Mouse (Mus musculus): ENCODE data around the gene Fstl5. TPM values are rescaled to one million over a fixed set of nuclear protein-coding genes. Genes with fewer than 3 reads are reported as not detected.

Gene Fstl5
- polyA plus RNA-seq, 1 experiment from 2014 or later: 9.5 TPM

- Histone ChIP-seq H3K9me3 (ENCODE audit: control insufficient read depth, low read length) (no peaks in the 10 kb centered on the region), H3K9ac (ENCODE audit: low read length) (no peak overlapping the region), H3K4me1 (ENCODE audit: control insufficient read depth, insufficient read depth, low read length) (no peaks in the 10 kb centered on the region), H3K36me3 (ENCODE audit: control insufficient read depth, insufficient read depth, low read length) (no peaks in the 10 kb centered on the region), H3K27ac (ENCODE audit: low read depth, low read length) (no peak overlapping the region), H3K27me3 (ENCODE audit: control insufficient read depth, insufficient read depth, low read length) (no peaks in the 10 kb centered on the region), H3K4me2 (no peak overlapping the region), H3K4me3 (ENCODE audit: low read depth, low read length) (no peak overlapping the region)
- ATAC-seq (ENCODE audit: low FRiP score) (no peak), DNase-seq (ENCODE audit: low spot score, missing footprints) (no peak)
- 82% methylated on average over 4 of the region's 4 CpGs for WGBS
Observed at GRCm38 (mm10) chr3:76593148-76593547, 519.1 kb downstream of the Fstl5 start.

DNA sequence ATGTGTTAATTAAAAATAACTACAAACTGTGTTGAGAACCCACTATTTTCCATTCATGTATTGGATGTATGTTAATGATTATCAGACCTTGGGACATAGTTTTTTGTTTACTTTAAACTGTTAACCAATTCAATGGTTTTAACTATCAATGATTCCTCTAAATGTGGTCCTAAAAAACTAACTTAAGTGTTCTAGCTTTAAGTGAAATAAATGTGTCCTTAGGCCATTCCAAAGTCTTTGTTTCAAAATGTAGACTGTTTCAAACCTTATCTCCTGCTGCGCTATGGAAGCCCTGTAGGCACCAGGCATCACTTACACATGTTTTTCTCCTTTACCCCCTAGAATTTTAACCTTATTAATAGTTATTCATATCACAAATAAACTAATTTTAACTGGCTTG, 546.0 kb downstream of the Fstl5 start:
- ATAC-seq (ENCODE audit: low FRiP score) (no peak), DNase-seq (ENCODE audit: low spot score, missing footprints) (no peak)
- no peaks in the 10 kb centered on the region for H3K27me3 ChIP-seq (ENCODE audit: control insufficient read depth, insufficient read depth, low read length)
- H3K9ac ChIP-seq (ENCODE audit: low read length): no peak overlapping the region
- no peaks in the 10 kb centered on the region for H3K9me3 ChIP-seq (ENCODE audit: control insufficient read depth, low read length)
- H3K4me3 ChIP-seq (ENCODE audit: low read depth, low read length): no peak overlapping the region
- H3K27ac ChIP-seq (ENCODE audit: low read depth, low read length): no peak overlapping the region
- H3K4me2 ChIP-seq: no peak overlapping the region
- 95% methylated on average over 1 of the region's 1 CpGs for WGBS
- no peaks in the 10 kb centered on the region for H3K36me3 ChIP-seq (ENCODE audit: control insufficient read depth, insufficient read depth, low read length)
- no peaks in the 10 kb centered on the region for H3K4me1 ChIP-seq (ENCODE audit: control insufficient read depth, insufficient read depth, low read length)

GRCm38 (mm10) chr3:76654243-76654642, 580.2 kb downstream of the Fstl5 start:
- Histone ChIP-seq H3K9ac (ENCODE audit: low read length) (no peak overlapping the region), H3K4me1 (ENCODE audit: control insufficient read depth, insufficient read depth, low read length) (no peaks in the 10 kb centered on the region), H3K27me3 (ENCODE audit: control insufficient read depth, insufficient read depth, low read length) (no peaks in the 10 kb centered on the region), H3K4me2 (no peak overlapping the region), H3K9me3 (ENCODE audit: control insufficient read depth, low read length) (no peaks in the 10 kb centered on the region), H3K36me3 (ENCODE audit: control insufficient read depth, insufficient read depth, low read length) (no peaks in the 10 kb centered on the region), H3K27ac (ENCODE audit: low read depth, low read length) (no peak overlapping the region), H3K4me3 (ENCODE audit: low read depth, low read length) (no peak overlapping the region)
- ATAC-seq (ENCODE audit: low FRiP score) (no peak), DNase-seq (ENCODE audit: low spot score, missing footprints) (no peak)
- WGBS: 85% methylated on average over 1 of the region's 1 CpGs

DNA sequence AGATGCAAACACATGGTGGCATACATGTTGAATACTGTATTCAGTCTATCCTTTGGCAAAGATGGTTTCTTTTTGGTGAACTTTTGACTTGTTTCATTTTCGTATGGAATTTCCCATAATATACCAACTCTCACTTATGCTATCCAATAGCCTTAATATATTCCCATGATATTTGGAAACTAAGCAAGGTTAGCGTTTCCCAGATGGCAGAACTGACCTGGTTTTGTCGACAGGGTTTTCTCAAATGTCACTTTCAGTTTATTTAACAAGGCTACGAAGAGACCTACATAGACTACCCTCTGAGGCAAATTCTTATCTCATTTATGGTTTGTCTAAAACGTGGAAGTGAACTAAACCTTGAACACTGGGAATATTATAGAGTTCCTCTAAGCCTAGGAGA, 596.8 kb downstream of the Fstl5 start:
- Histone ChIP-seq H3K36me3 (ENCODE audit: control insufficient read depth, insufficient read depth, low read length) (no peaks in the 10 kb centered on the region), H3K9me3 (ENCODE audit: control insufficient read depth, low read length) (no peaks in the 10 kb centered on the region), H3K4me2 (no peak overlapping the region), H3K4me1 (ENCODE audit: control insufficient read depth, insufficient read depth, low read length) (no peaks in the 10 kb centered on the region), H3K9ac (ENCODE audit: low read length) (no peak overlapping the region), H3K27ac (ENCODE audit: low read depth, low read length) (no peak overlapping the region), H3K4me3 (ENCODE audit: low read depth, low read length) (no peak overlapping the region), H3K27me3 (ENCODE audit: control insufficient read depth, insufficient read depth, low read length) (no peaks in the 10 kb centered on the region)
- WGBS: 72% methylated on average over 5 of the region's 5 CpGs
- DNase-seq (ENCODE audit: low spot score, missing footprints) (no peak), ATAC-seq (ENCODE audit: low FRiP score) (no peak)

GRCm38 (mm10) chr3:76676006-76676405, 601.9 kb downstream of the Fstl5 start:
- 89% methylated on average over 3 of the region's 3 CpGs for WGBS
- no peaks in the 10 kb centered on the region for H3K4me1 ChIP-seq (ENCODE audit: control insufficient read depth, insufficient read depth, low read length)
- no peaks in the 10 kb centered on the region for H3K36me3 ChIP-seq (ENCODE audit: control insufficient read depth, insufficient read depth, low read length)
- H3K27ac ChIP-seq (ENCODE audit: low read depth, low read length): no peak overlapping the region
- DNase-seq (ENCODE audit: low spot score, missing footprints) (no peak), ATAC-seq (ENCODE audit: low FRiP score) (no peak)
- H3K9me3 ChIP-seq (ENCODE audit: control insufficient read depth, low read length): no peaks in the 10 kb centered on the region
- H3K4me2 ChIP-seq: no peak overlapping the region
- H3K4me3 ChIP-seq (ENCODE audit: low read depth, low read length): no peak overlapping the region
- H3K27me3 ChIP-seq (ENCODE audit: control insufficient read depth, insufficient read depth, low read length): no peaks in the 10 kb centered on the region
- H3K9ac ChIP-seq (ENCODE audit: low read length): no peak overlapping the region

- WGBS: 83% methylated on average over 5 of the region's 5 CpGs
- ATAC-seq (ENCODE audit: low FRiP score) (no peak), DNase-seq (ENCODE audit: low spot score, missing footprints) (no peak)
- Histone ChIP-seq H3K9me3 (ENCODE audit: control insufficient read depth, low read length) (no peaks in the 10 kb centered on the region), H3K36me3 (ENCODE audit: control insufficient read depth, insufficient read depth, low read length) (no peaks in the 10 kb centered on the region), H3K27me3 (ENCODE audit: control insufficient read depth, insufficient read depth, low read length) (no peaks in the 10 kb centered on the region), H3K4me2 (no peak overlapping the region), H3K9ac (ENCODE audit: low read length) (no peak overlapping the region), H3K4me1 (ENCODE audit: control insufficient read depth, insufficient read depth, low read length) (no peaks in the 10 kb centered on the region), H3K4me3 (ENCODE audit: low read depth, low read length) (no peak overlapping the region), H3K27ac (ENCODE audit: low read depth, low read length) (no peak overlapping the region)
Observed at GRCm38 (mm10) chr3:76679853-76680545, 605.9 kb downstream of the Fstl5 start.

DNA sequence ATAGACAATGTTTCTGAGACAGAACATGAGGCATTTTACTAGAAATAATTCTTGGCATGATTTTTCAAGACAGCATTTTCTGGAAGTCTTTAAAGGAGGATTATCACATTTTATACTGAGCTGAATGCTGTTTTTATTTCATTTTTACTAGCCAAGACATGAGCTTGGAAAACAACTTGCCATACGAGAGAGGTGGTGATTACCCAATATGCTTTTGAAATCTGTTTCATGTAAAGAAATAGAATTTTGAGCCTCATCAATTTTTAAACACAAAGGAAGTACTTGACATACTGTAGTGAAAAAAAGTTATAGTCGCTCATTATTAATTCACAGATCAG, 606.4 kb downstream of the Fstl5 start:
- WGBS: 81% methylated on average over 2 of the region's 2 CpGs
- no peak for DNase-seq (ENCODE audit: low spot score, missing footprints)
- Histone ChIP-seq H3K27ac (ENCODE audit: low read depth, low read length) (no peak overlapping the region), H3K9me3 (ENCODE audit: control insufficient read depth, low read length) (no peaks in the 10 kb centered on the region), H3K4me1 (ENCODE audit: control insufficient read depth, insufficient read depth, low read length) (no peaks in the 10 kb centered on the region), H3K36me3 (ENCODE audit: control insufficient read depth, insufficient read depth, low read length) (no peaks in the 10 kb centered on the region), H3K9ac (ENCODE audit: low read length) (no peak overlapping the region), H3K4me3 (ENCODE audit: low read depth, low read length) (no peak overlapping the region), H3K4me2 (no peak overlapping the region), H3K27me3 (ENCODE audit: control insufficient read depth, insufficient read depth, low read length) (no peaks in the 10 kb centered on the region)
- no peak for ATAC-seq (ENCODE audit: low FRiP score)

- ATAC-seq (ENCODE audit: low FRiP score) (no peak), DNase-seq (ENCODE audit: low spot score, missing footprints) (no peak)
- H3K27ac ChIP-seq (ENCODE audit: low read depth, low read length): no peak overlapping the region
- 56% methylated on average over 1 of the region's 1 CpGs for WGBS
- H3K4me3 ChIP-seq (ENCODE audit: low read depth, low read length): no peak overlapping the region
- no peaks in the 10 kb centered on the region for H3K36me3 ChIP-seq (ENCODE audit: control insufficient read depth, insufficient read depth, low read length)
- H3K27me3 ChIP-seq (ENCODE audit: control insufficient read depth, insufficient read depth, low read length): no peaks in the 10 kb centered on the region
- H3K9ac ChIP-seq (ENCODE audit: low read length): no peak overlapping the region
- no peak overlapping the region for H3K4me2 ChIP-seq
- no peaks in the 10 kb centered on the region for H3K4me1 ChIP-seq (ENCODE audit: control insufficient read depth, insufficient read depth, low read length)
- H3K9me3 ChIP-seq (ENCODE audit: control insufficient read depth, low read length): no peaks in the 10 kb centered on the region
Observed at GRCm38 (mm10) chr3:76697134-76697629, 623.1 kb downstream of the Fstl5 start.

- H3K9ac ChIP-seq (ENCODE audit: low read length): no peak overlapping the region
- WGBS: 89% methylated on average over 2 of the region's 2 CpGs
- no peak overlapping the region for H3K27ac ChIP-seq (ENCODE audit: low read depth, low read length)
Observed at GRCm38 (mm10) chr3:76739221-76739620, 665.2 kb downstream of the Fstl5 start.

More at GRCm38 (mm10) chr3:76739221-76739620, 665.2 kb downstream of the Fstl5 start:
- Histone ChIP-seq H3K4me3 (ENCODE audit: low read depth, low read length) (no peak overlapping the region), H3K4me1 (ENCODE audit: control insufficient read depth, insufficient read depth, low read length) (no peaks in the 10 kb centered on the region), H3K4me2 (no peak overlapping the region), H3K9me3 (ENCODE audit: control insufficient read depth, low read length) (no peaks in the 10 kb centered on the region), H3K27me3 (ENCODE audit: control insufficient read depth, insufficient read depth, low read length) (no peaks in the 10 kb centered on the region), H3K36me3 (ENCODE audit: control insufficient read depth, insufficient read depth, low read length) (no peaks in the 10 kb centered on the region)
- no peak for DNase-seq (ENCODE audit: low spot score, missing footprints)
- no peak for ATAC-seq (ENCODE audit: low FRiP score)

All from midbrain, embryonic 11.5 days (tissue).